Mouse (Mus musculus) hindbrain, postnatal 0 days (tissue): ENCODE data around the gene Fam169b. TPM values are rescaled to one million over a fixed set of nuclear protein-coding genes. Genes with fewer than 3 reads are reported as not detected.

ENCODE experiments used
- ATAC-seq: fragments of 200-750 bp; cut with Nextera tagmentation; 2 replicates; pipeline ENCODE4 v1.8.0; 2017; ENCODE audit warnings: mild to moderate bottlenecking, moderate TSS enrichment, moderate library complexity
- DNase-seq: peaks from one replicate; pipeline ENCODE4 v3.0.0-alpha.2; 2015; ENCODE audit warnings: low spot score
- H3K27ac ChIP-seq: fragments of 300-500 bp; sonication (generic); 2 replicates; pipeline ENCODE4 v1.5.1; 2014; ENCODE audit warnings: mild to moderate bottlenecking
- H3K27me3 ChIP-seq: fragments of 300-500 bp; sonication (generic); 2 replicates; pipeline ENCODE4 v1.6.1; 2014; ENCODE audit warnings: low read length, mixed read lengths; ENCODE audit not compliant: insufficient read depth
- H3K36me3 ChIP-seq: fragments of 300-500 bp; sonication (generic); 2 replicates; pipeline ENCODE4 v1.6.1; 2014; ENCODE audit warnings: low read length, mixed read lengths; ENCODE audit not compliant: insufficient read depth
- H3K4me1 ChIP-seq: fragments of 300-500 bp; sonication (generic); 2 replicates; pipeline ENCODE4 v1.6.1; 2014; ENCODE audit warnings: antibody characterized with exemption, low read length, mixed read lengths; ENCODE audit not compliant: insufficient read depth
- H3K4me2 ChIP-seq: fragments of 300-500 bp; sonication (generic); 2 replicates; pipeline ENCODE4 v1.6.1; 2014; ENCODE audit warnings: low read depth, mild to moderate bottlenecking, low read length, moderate library complexity, mixed read lengths
- H3K4me3 ChIP-seq: fragments of 300-500 bp; sonication (generic); 2 replicates; pipeline ENCODE4 v1.5.1; 2014; ENCODE audit warnings: low read length
- H3K9ac ChIP-seq: fragments of 300-500 bp; sonication (generic); replicated peaks from 2 replicates; pipeline ENCODE4 v1.6.1; 2014; ENCODE audit warnings: mild to moderate bottlenecking, low read length, moderate library complexity, mixed read lengths
- H3K9me3 ChIP-seq: fragments of 300-500 bp; sonication (generic); 2 replicates; pipeline ENCODE4 v1.6.1; 2016; ENCODE audit warnings: low read length, mixed read lengths
- CTCF ChIP-seq: IDR thresholded peaks from 2 replicates; pipeline ENCODE4 v1.5.1; 2016; ENCODE audit warnings: antibody characterized with exemption, control low read depth, low read depth
- WGBS: fragments of 180-500 bp; shearing (Covaris S2); extraction: QIAGEN DNeasy Blood & Tissue Kit; methylation state at CpG from one replicate; pipeline ENCODE4 v1.1.7; 2014; 5-methylcytosine and 5-hydroxymethylcytosine counted together
- polyA plus RNA-seq: library from polyadenylated mRNA; unstranded; fragments of >200 nt; fragmentation: Nextera tagmentation; extraction: Ambion mirVana; gene quantifications from 2 replicates; pipeline ENCODE4 v1.2.1, GENCODE M21; 2015
- total RNA-seq: library from RNA; depleted of rRNA; stranded (reverse); fragments of >200 nt; gene quantifications from 2 replicates; pipeline ENCODE4 v1.2.3, GENCODE M21; 2014

Fam169b gene
- total and polyA plus RNA-seq, 2 experiments from 2014 or later = 0.15 to 0.21 TPM

- Histone ChIP-seq H3K4me2 (peak overlapping the region; percentile 59), H3K27me3 (no peaks in the 10 kb centered on the region), H3K36me3 (no peaks in the 10 kb centered on the region), H3K4me1 (peaks cover 6% of the 10 kb centered on the region), H3K4me3 (peak overlapping the region; percentile 27), H3K27ac (no peak overlapping the region), H3K9me3 (no peaks in the 10 kb centered on the region), H3K9ac (no peak overlapping the region)
- TF ChIP-seq CTCF = no peak
- DNase-seq (no peak), ATAC-seq (0 out of 2 replicates have a peak, but pooled peaks have one; percentile 22)
- 52% methylated on average over 8 of the region's 8 CpGs for WGBS
Measured at GRCm38 (mm10) chr7:68263346-68264027, 10.2 kb upstream of the Fam169b start.

GRCm38 (mm10) chr7:68264028-68264453, 9.6 kb upstream of the Fam169b start, which contains the start of gene Pgpep1l:
TSS of gene Pgpep1l (minus strand) at chr7:68264233.
- WGBS = 10% methylated on average over 25 of the region's 25 CpGs

DNA sequence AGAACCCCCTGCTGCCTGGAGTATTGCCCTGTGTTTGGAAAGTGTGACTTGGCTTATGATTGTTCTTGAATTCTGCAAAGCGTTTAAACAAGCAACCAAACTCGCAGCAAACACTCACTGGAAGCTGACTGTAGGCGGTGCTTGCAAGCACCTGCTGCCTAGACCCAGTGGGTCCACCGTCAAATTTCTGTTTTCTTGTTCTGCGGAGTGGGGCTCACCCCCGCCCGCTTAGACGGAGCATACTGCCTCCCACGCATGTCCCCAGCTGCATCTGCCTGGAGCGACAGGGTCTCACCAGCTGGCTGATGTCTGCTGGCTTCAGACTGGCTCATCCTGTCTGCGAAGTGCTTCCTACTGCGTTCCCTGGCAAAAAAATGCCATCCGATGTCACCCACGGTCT, 9.1 kb upstream of the Fam169b start:
- Histone ChIP-seq H3K9me3 (no peaks in the 10 kb centered on the region), H3K9ac (no peak overlapping the region), H3K4me2 (peak overlapping the region; percentile 59), H3K4me1 (peaks cover 6% of the 10 kb centered on the region), H3K4me3 (peak overlapping the region; percentile 27), H3K36me3 (no peaks in the 10 kb centered on the region), H3K27ac (no peak overlapping the region), H3K27me3 (no peaks in the 10 kb centered on the region)
- ATAC-seq = peak; percentile 74
- peak; percentile 75 for DNase-seq
- 6% methylated on average over 14 of the region's 14 CpGs for WGBS
- no peak for TF ChIP-seq CTCF

More at GRCm38 (mm10) chr7:68264028-68264453, 9.6 kb upstream of the Fam169b start, which contains the start of gene Pgpep1l:
- TF ChIP-seq CTCF = no peak
- ATAC-seq = peak; percentile 75
- Histone ChIP-seq H3K36me3 (no peaks in the 10 kb centered on the region), H3K27me3 (no peaks in the 10 kb centered on the region), H3K9ac (no peak within 1 kb of the TSS), H3K27ac (no peak within 1 kb of the TSS), H3K9me3 (no peaks in the 10 kb centered on the region), H3K4me2 (peak within 1 kb of the TSS; percentile 59), H3K4me1 (peaks cover 6% of the 10 kb centered on the region), H3K4me3 (peak within 1 kb of the TSS; percentile 27)
- DNase-seq = peak; percentile 61

DNA sequence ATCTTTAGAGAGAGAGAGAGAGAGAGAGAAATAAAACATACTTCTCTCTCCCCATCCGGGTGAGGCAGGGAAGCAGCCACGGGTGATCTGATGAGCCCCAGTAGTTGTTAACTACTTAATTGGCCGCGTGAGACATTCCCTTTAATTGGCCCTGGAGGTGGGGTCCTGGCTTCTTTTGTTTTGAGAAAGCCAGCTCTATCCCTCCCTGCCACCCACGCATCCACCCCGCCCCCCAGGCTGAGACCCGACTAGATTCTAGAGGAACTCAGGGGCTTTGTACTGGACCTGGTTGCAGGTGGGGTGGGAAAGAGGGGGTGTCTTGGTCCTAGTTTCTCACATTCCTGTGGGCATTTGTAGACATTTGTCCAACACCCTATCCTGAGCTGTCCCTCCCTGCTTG, 8.2 kb upstream of the Fam169b start:
- 31% methylated on average over 7 of the region's 7 CpGs for WGBS
- ATAC-seq (no peak), DNase-seq (no peak)
- no peaks in the 10 kb centered on the region for H3K9me3 ChIP-seq
- no peaks in the 10 kb centered on the region for H3K36me3 ChIP-seq
- no peak overlapping the region for H3K9ac ChIP-seq
- H3K4me2 ChIP-seq = no peak overlapping the region
- no peak for TF ChIP-seq CTCF
- no peak overlapping the region for H3K4me3 ChIP-seq
- no peak overlapping the region for H3K27ac ChIP-seq
- no peaks in the 10 kb centered on the region for H3K27me3 ChIP-seq
- H3K4me1 ChIP-seq = peaks cover 6% of the 10 kb centered on the region

- ATAC-seq (no peak), DNase-seq (no peak)
- no peak for TF ChIP-seq CTCF
- H3K4me3 ChIP-seq = no peak overlapping the region
- no peaks in the 10 kb centered on the region for H3K27me3 ChIP-seq
- H3K9me3 ChIP-seq = no peaks in the 10 kb centered on the region
- peaks cover 6% of the 10 kb centered on the region for H3K4me1 ChIP-seq
- no peak overlapping the region for H3K4me2 ChIP-seq
- no peak overlapping the region for H3K9ac ChIP-seq
- 18% methylated on average over 6 of the region's 6 CpGs for WGBS
- no peaks in the 10 kb centered on the region for H3K36me3 ChIP-seq
- no peak overlapping the region for H3K27ac ChIP-seq
Measured at GRCm38 (mm10) chr7:68266691-68267090, 6.9 kb upstream of the Fam169b start.

GRCm38 (mm10) chr7:68270551-68270950, 3.1 kb upstream of the Fam169b start:
- ATAC-seq (no peak), DNase-seq (no peak)
- no peaks in the 10 kb centered on the region for H3K27me3 ChIP-seq
- no peak overlapping the region for H3K4me2 ChIP-seq
- H3K9me3 ChIP-seq = no peaks in the 10 kb centered on the region
- H3K4me3 ChIP-seq = no peak overlapping the region
- H3K9ac ChIP-seq = no peak overlapping the region
- 71% methylated on average over 4 of the region's 4 CpGs for WGBS
- H3K27ac ChIP-seq = no peak overlapping the region
- H3K36me3 ChIP-seq = no peaks in the 10 kb centered on the region
- peaks cover 2% of the 10 kb centered on the region; the same call in 1 of the 2 replicates for H3K4me1 ChIP-seq
- no peak for TF ChIP-seq CTCF

- ATAC-seq (no peak), DNase-seq (no peak)
- Histone ChIP-seq H3K27me3 (no peaks in the 10 kb centered on the region), H3K4me3 (no peak overlapping the region), H3K9me3 (no peaks in the 10 kb centered on the region), H3K9ac (no peak overlapping the region), H3K36me3 (no peaks in the 10 kb centered on the region), H3K4me1 (peaks cover 13% of the 10 kb centered on the region), H3K27ac (no peak overlapping the region), H3K4me2 (no peak overlapping the region)
- WGBS = 94% methylated on average over 6 of the region's 6 CpGs
- TF ChIP-seq CTCF = no peak
Measured at GRCm38 (mm10) chr7:68271816-68272215, 1.8 kb upstream of the Fam169b start.
